Mouse (Mus musculus): ENCODE measurements around the gene Zfp385c. TPM values are rescaled to one million over a fixed set of nuclear protein-coding genes. Genes with fewer than 3 reads are reported as not detected.

Gene Zfp385c
- polyA plus RNA-seq, 1 experiment: not detected

- H3K27ac ChIP-seq (ENCODE audit: control insufficient read depth, insufficient read depth, low read depth, low read length, poor library complexity): no peak overlapping the region
- no peak for TF ChIP-seq POLR2A (IDR thresholded peaks at IDR 0.05; ENCODE audit: borderline replicate concordance, control insufficient read depth, low read depth, low read length)
- TF ChIP-seq CTCF (IDR thresholded peaks at IDR 0.05; ENCODE audit: control insufficient read depth, insufficient read depth, low read length): no peak
- H3K4me3 ChIP-seq (replicated peaks; ENCODE audit: control insufficient read depth, low read depth, low read length): no peak overlapping the region
- peaks cover 5% of the 10 kb centered on the region; the same call in 1 of the 2 replicates for H3K4me1 ChIP-seq (ENCODE audit: control insufficient read depth, insufficient read depth, low read length)
- 92% methylated on average over 3 of the region's 3 CpGs for WGBS
Observed at GRCm38 (mm10) chr11:100700710-100701109, 8.5 kb upstream of the Zfp385c start.

- H3K4me3 ChIP-seq (replicated peaks; ENCODE audit: control insufficient read depth, low read depth, low read length): no peak overlapping the region
- no peak overlapping the region for H3K27ac ChIP-seq (ENCODE audit: control insufficient read depth, insufficient read depth, low read depth, low read length, poor library complexity)
- TF ChIP-seq CTCF (IDR thresholded peaks at IDR 0.05; ENCODE audit: control insufficient read depth, insufficient read depth, low read length) (no peak), POLR2A (IDR thresholded peaks at IDR 0.05; ENCODE audit: borderline replicate concordance, control insufficient read depth, low read depth, low read length) (no peak)
- WGBS: 91% methylated on average over 7 of the region's 7 CpGs
- peaks cover 3% of the 10 kb centered on the region; the same call in 1 of the 2 replicates for H3K4me1 ChIP-seq (ENCODE audit: control insufficient read depth, insufficient read depth, low read length)
Observed at GRCm38 (mm10) chr11:100697921-100698320, 5.7 kb upstream of the Zfp385c start.

GRCm38 (mm10) chr11:100694926-100695325 is 2.7 kb upstream of the Zfp385c start:
- Histone ChIP-seq H3K4me1 (ENCODE audit: control insufficient read depth, insufficient read depth, low read length) (no peaks in the 10 kb centered on the region), H3K4me3 (replicated peaks; ENCODE audit: control insufficient read depth, low read depth, low read length) (no peak overlapping the region), H3K27ac (ENCODE audit: control insufficient read depth, insufficient read depth, low read depth, low read length, poor library complexity) (no peak overlapping the region)
- 38% methylated on average over 5 of the region's 5 CpGs for WGBS
- TF ChIP-seq POLR2A (IDR thresholded peaks at IDR 0.05; ENCODE audit: borderline replicate concordance, control insufficient read depth, low read depth, low read length) (no peak), CTCF (IDR thresholded peaks at IDR 0.05; ENCODE audit: control insufficient read depth, insufficient read depth, low read length) (peak; percentile 94)

GRCm38 (mm10) chr11:100693154-100693553 is 899 bp upstream of the Zfp385c start:
- WGBS: 60% methylated on average over 5 of the region's 5 CpGs
- Histone ChIP-seq H3K27ac (ENCODE audit: control insufficient read depth, insufficient read depth, low read depth, low read length, poor library complexity) (no peak overlapping the region), H3K4me3 (replicated peaks; ENCODE audit: control insufficient read depth, low read depth, low read length) (no peak overlapping the region), H3K4me1 (ENCODE audit: control insufficient read depth, insufficient read depth, low read length) (no peaks in the 10 kb centered on the region)
- no peak for TF ChIP-seq CTCF (IDR thresholded peaks at IDR 0.05; ENCODE audit: control insufficient read depth, insufficient read depth, low read length)
- no peak for TF ChIP-seq POLR2A (IDR thresholded peaks at IDR 0.05; ENCODE audit: borderline replicate concordance, control insufficient read depth, low read depth, low read length)

- Histone ChIP-seq H3K4me1 (ENCODE audit: control insufficient read depth, insufficient read depth, low read length) (no peaks in the 10 kb centered on the region), H3K27ac (ENCODE audit: control insufficient read depth, insufficient read depth, low read depth, low read length, poor library complexity) (no peak overlapping the region), H3K4me3 (replicated peaks; ENCODE audit: control insufficient read depth, low read depth, low read length) (no peak overlapping the region)
- no peak for TF ChIP-seq CTCF (IDR thresholded peaks at IDR 0.05; ENCODE audit: control insufficient read depth, insufficient read depth, low read length)
- TF ChIP-seq POLR2A (IDR thresholded peaks at IDR 0.05; ENCODE audit: borderline replicate concordance, control insufficient read depth, low read depth, low read length): no peak
- 83% methylated on average over 7 of the region's 7 CpGs for WGBS
Observed at GRCm38 (mm10) chr11:100690389-100690788, 1.9 kb downstream of the Zfp385c start.

- no peak for TF ChIP-seq CTCF (IDR thresholded peaks at IDR 0.05; ENCODE audit: control insufficient read depth, insufficient read depth, low read length)
- no peak for TF ChIP-seq POLR2A (IDR thresholded peaks at IDR 0.05; ENCODE audit: borderline replicate concordance, control insufficient read depth, low read depth, low read length)
- Histone ChIP-seq H3K27ac (ENCODE audit: control insufficient read depth, insufficient read depth, low read depth, low read length, poor library complexity) (no peak overlapping the region), H3K4me1 (ENCODE audit: control insufficient read depth, insufficient read depth, low read length) (no peaks in the 10 kb centered on the region), H3K4me3 (replicated peaks; ENCODE audit: control insufficient read depth, low read depth, low read length) (no peak overlapping the region)
- 72% methylated on average over 4 of the region's 4 CpGs for WGBS
Observed at GRCm38 (mm10) chr11:100688443-100688842, 3.8 kb downstream of the Zfp385c start.

- no peaks in the 10 kb centered on the region for H3K4me1 ChIP-seq (ENCODE audit: control insufficient read depth, insufficient read depth, low read length)
- TF ChIP-seq CTCF (IDR thresholded peaks at IDR 0.05; ENCODE audit: control insufficient read depth, insufficient read depth, low read length): no peak
- TF ChIP-seq POLR2A (IDR thresholded peaks at IDR 0.05; ENCODE audit: borderline replicate concordance, control insufficient read depth, low read depth, low read length): no peak
- H3K27ac ChIP-seq (ENCODE audit: control insufficient read depth, insufficient read depth, low read depth, low read length, poor library complexity): no peak overlapping the region
- no peak overlapping the region for H3K4me3 ChIP-seq (replicated peaks; ENCODE audit: control insufficient read depth, low read depth, low read length)
- 84% methylated on average over 7 of the region's 7 CpGs for WGBS
Observed at GRCm38 (mm10) chr11:100687265-100687664, 5.0 kb downstream of the Zfp385c start.

GRCm38 (mm10) chr11:100685371-100685770 is 6.9 kb downstream of the Zfp385c start:
- TF ChIP-seq CTCF (IDR thresholded peaks at IDR 0.05; ENCODE audit: control insufficient read depth, insufficient read depth, low read length): no peak
- TF ChIP-seq POLR2A (IDR thresholded peaks at IDR 0.05; ENCODE audit: borderline replicate concordance, control insufficient read depth, low read depth, low read length): no peak
- H3K4me3 ChIP-seq (replicated peaks; ENCODE audit: control insufficient read depth, low read depth, low read length): no peak overlapping the region
- H3K4me1 ChIP-seq (ENCODE audit: control insufficient read depth, insufficient read depth, low read length): no peaks in the 10 kb centered on the region
- H3K27ac ChIP-seq (ENCODE audit: control insufficient read depth, insufficient read depth, low read depth, low read length, poor library complexity): no peak overlapping the region
- WGBS: 74% methylated on average over 3 of the region's 3 CpGs

GRCm38 (mm10) chr11:100684084-100684483 is 8.2 kb downstream of the Zfp385c start:
- H3K4me1 ChIP-seq (ENCODE audit: control insufficient read depth, insufficient read depth, low read length): no peaks in the 10 kb centered on the region
- H3K27ac ChIP-seq (ENCODE audit: control insufficient read depth, insufficient read depth, low read depth, low read length, poor library complexity): no peak overlapping the region
- TF ChIP-seq POLR2A (IDR thresholded peaks at IDR 0.05; ENCODE audit: borderline replicate concordance, control insufficient read depth, low read depth, low read length): no peak
- no peak for TF ChIP-seq CTCF (IDR thresholded peaks at IDR 0.05; ENCODE audit: control insufficient read depth, insufficient read depth, low read length)
- H3K4me3 ChIP-seq (replicated peaks; ENCODE audit: control insufficient read depth, low read depth, low read length): no peak overlapping the region
- WGBS: 68% methylated on average over 2 of the region's 2 CpGs

All from bone marrow, adult 2 months (tissue).